Mouse (Mus musculus) midbrain, embryonic 10.5 days (tissue): ENCODE measurements around the gene BC048507. TPM values are rescaled to one million over a fixed set of nuclear protein-coding genes. Genes with fewer than 3 reads are reported as not detected.
"Not testable (repeated sequence)": the region's sequence is repeated elsewhere in the genome, so short reads cannot be mapped to it uniquely, and the experiment has no call there.

Experiments used
- DNase-seq: peaks from one replicate; pipeline ENCODE4 v3.0.0-alpha.2; 2017; ENCODE audit warnings: low spot score
- H3K27ac ChIP-seq: fragments of 300-500 bp; sonication (generic); replicated peaks from 2 replicates; pipeline ENCODE4 v1.5.1; 2016; ENCODE audit warnings: mild to moderate bottlenecking
- H3K27me3 ChIP-seq: fragments of 300-500 bp; sonication (generic); 2 replicates; pipeline ENCODE4 v1.6.1; 2016; ENCODE audit warnings: low read depth, mild to moderate bottlenecking; ENCODE audit not compliant: poor library complexity, severe bottlenecking
- H3K36me3 ChIP-seq: fragments of 300-500 bp; sonication (generic); 2 replicates; pipeline ENCODE4 v1.6.1; 2016; ENCODE audit warnings: mild to moderate bottlenecking, moderate library complexity
- H3K4me1 ChIP-seq: fragments of 300-500 bp; sonication (generic); 2 replicates; pipeline ENCODE4 v1.6.1; 2016
- H3K4me3 ChIP-seq: fragments of 300-500 bp; sonication (generic); 2 replicates; pipeline ENCODE4 v1.5.1; 2016; ENCODE audit warnings: mild to moderate bottlenecking, moderate library complexity
- H3K9me3 ChIP-seq: fragments of 300-500 bp; sonication (generic); replicated peaks from 2 replicates; pipeline ENCODE4 v1.6.1; 2016; ENCODE audit warnings: mild to moderate bottlenecking
- WGBS: fragments of 180-500 bp; shearing (Covaris S2); methylation state at CpG from one replicate; pipeline ENCODE4 v1.1.7; 2016; 5-methylcytosine and 5-hydroxymethylcytosine counted together
- polyA plus RNA-seq: library from polyadenylated mRNA; unstranded; fragments of >200 nt; fragmentation: Nextera tagmentation; extraction: Ambion mirVana; gene quantifications from 2 replicates; pipeline ENCODE4 v1.2.1, GENCODE M21; 2016

BC048507 gene
- polyA plus RNA-seq, 1 experiment from 2014 or later = not detected

DNA sequence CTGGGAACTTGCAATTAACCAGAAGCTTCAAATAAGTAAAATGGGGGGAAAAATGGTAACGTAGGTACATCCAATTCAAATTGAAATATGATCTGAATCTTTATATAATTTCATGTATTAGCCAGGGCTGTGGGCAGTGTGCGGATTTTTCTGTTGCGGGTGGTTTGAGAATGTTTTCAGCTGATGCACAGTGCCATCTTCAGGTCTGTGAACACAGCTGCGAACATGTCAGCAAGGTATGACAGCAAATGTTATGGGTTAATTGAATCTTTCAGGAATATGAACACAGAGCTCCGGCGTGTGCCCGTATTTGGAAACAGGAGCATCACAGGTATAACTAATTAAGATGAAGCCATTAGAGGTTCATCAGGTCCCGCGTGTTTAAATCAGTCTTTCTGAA lies 618 bp upstream of the BC048507 start:
- Histone ChIP-seq H3K9me3 (no peaks in the 10 kb centered on the region), H3K4me1 (no peaks in the 10 kb centered on the region), H3K36me3 (no peaks in the 10 kb centered on the region), H3K27me3 (no peaks in the 10 kb centered on the region), H3K27ac (no peak overlapping the region), H3K4me3 (no peak overlapping the region)
- no peak for DNase-seq
- WGBS = 84% methylated on average over 9 of the region's 9 CpGs

DNA sequence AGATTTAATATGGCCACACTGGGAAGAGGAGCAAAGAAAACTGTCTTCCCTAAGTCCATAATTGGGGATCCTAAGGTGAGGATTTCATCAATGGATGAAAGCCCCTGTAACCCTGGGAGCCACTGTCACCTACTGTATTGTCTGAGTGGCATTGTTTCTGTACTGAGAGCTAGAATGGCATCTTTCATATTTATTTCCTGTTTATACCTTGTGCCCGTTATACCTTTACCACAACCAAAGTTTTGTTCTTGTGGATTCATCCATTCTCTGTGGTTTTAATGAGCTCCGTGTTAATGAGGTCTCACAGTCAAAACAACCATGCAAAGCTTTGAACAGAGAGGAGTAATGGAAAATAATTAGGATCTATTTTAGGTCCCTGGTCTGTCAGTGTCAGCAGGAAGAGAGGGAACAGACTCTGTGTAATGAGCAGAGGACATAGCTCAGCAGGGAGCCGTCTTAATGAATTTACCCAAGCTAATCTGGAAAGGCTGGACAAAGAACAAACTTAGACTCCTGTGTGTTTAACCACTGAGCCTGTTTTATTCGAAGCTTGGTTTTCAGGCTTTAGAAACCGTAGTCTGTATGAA lies 1.7 kb downstream of the BC048507 start:
- Histone ChIP-seq H3K4me3 (no peak overlapping the region), H3K27ac (no peak overlapping the region), H3K27me3 (no peaks in the 10 kb centered on the region), H3K4me1 (no peaks in the 10 kb centered on the region), H3K36me3 (no peaks in the 10 kb centered on the region), H3K9me3 (no peaks in the 10 kb centered on the region)
- 53% methylated on average over 5 of the region's 5 CpGs for WGBS
- no peak for DNase-seq

DNA sequence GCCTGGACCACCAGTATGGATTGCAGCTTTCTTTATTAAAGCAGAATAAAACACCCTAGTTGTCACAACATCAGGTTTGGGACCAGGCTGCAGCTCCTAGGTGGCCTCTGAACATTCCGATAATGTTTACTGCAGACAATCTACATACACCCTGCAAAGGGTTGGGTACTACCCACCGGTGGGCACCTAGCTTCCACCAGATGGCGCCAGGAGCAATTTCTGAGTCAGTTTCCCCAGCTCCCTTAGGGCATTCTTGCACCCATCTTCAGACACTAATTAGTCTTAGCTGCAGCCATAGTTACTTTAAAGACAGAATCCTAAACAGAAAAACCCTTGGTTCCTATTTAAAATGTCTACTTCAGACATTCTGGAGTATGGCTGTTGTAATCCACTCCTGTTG lies 4.8 kb downstream of the BC048507 start:
- Histone ChIP-seq H3K4me3 (no peak overlapping the region), H3K27me3 (no peaks in the 10 kb centered on the region), H3K9me3 (peaks cover 12% of the 10 kb centered on the region; the same call in 1 of the 2 replicates), H3K4me1 (no peaks in the 10 kb centered on the region), H3K36me3 (no peaks in the 10 kb centered on the region), H3K27ac (no peak overlapping the region)
- WGBS = 32% methylated on average over 3 of the region's 3 CpGs
- no peak for DNase-seq

DNA sequence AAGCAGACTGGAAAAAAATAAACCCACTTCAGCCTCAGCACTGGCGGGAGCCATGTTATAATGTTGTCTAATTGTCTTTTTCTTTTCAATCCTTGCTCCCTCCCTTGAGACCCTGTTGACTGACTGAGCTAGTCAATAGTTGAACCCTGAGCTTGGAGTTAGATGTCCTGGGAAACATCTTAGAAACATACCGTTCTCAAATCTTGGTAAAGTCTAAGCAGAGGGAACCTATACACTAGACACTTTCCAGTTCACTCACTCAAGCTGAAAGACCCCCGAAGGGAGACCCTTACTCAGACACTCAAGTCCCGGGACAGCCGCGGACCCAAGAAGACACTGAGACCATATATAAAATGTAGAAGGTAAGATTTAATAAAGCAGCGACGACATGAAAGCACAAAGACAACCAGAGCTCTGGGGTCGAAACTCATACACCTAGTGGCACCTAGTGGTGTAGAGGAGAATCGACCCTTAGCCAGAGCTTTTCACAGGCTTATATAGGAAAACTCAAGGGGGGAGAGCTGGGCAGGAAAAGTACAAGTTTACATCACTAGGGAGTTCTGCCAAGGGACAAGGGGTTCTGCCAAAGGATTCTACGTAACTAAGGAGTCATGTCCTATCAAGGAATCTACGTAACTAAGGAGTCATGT lies 13.0 kb downstream of the BC048507 start:
- not testable (repeated sequence) for H3K36me3 ChIP-seq, H3K27ac ChIP-seq, H3K9me3 ChIP-seq, DNase-seq, H3K4me3 ChIP-seq, H3K4me1 ChIP-seq, H3K27me3 ChIP-seq
- 44% methylated on average over 8 of the region's 12 CpGs for WGBS

DNA sequence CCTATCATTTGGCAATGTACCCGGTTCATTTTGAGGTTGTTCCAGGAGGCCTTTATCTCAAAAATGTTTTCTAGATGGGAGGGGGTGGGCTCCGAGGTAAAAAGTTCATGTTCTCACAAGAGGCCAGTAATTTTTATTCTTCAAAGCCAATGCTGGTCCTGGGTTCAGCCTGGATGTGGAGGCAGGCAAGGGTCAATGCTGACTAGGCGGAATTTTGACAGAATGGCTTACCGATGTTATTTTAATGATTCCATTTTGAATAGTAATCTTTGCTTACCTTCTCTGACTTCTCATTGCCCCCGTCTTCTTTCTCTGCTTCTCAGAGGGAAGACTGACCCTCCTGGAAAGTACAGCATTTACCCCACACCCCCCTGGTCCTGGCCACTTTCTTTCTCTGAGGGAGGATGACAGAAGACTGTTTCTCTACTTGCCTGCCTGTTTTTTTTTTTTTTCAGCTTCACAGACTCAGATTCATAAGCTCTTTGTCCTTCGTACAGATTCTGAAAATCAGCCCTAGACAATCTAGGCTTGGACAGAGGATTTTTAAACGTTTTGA lies 13.7 kb downstream of the BC048507 start:
- no peak for DNase-seq
- Histone ChIP-seq H3K27me3 (no peaks in the 10 kb centered on the region), H3K27ac (no peak overlapping the region), H3K36me3 (no peaks in the 10 kb centered on the region), H3K4me3 (no peak overlapping the region), H3K4me1 (no peaks in the 10 kb centered on the region), H3K9me3 (peaks cover 4% of the 10 kb centered on the region; the same call in 1 of the 2 replicates)
- 77% methylated on average over 7 of the region's 7 CpGs for WGBS

DNA sequence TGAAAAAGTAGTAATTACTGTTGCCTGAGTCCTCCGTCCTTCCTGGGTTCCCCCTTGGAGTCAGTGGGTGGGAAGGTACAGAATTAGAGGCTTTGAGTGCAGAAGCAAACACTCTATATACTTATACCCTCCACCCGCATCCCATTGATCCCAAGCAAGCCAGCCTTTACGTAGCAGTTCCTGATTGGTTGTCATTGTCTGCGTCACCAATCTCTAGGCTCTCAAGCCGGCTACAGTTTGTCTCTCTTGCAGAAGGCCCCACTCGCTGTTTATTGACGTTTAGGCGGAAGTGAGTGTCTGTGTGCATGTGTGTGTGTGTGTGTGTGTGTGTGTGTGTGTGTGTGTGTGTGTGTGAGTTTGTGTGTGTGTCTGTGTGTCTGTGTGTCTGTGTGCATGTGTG lies 20.8 kb downstream of the BC048507 start:
- no peak overlapping the region for H3K27ac ChIP-seq
- no peaks in the 10 kb centered on the region for H3K27me3 ChIP-seq
- DNase-seq = no peak
- 90% methylated on average over 8 of the region's 8 CpGs for WGBS
- no peaks in the 10 kb centered on the region for H3K36me3 ChIP-seq
- H3K4me3 ChIP-seq = no peak overlapping the region
- H3K9me3 ChIP-seq = peaks cover 20% of the 10 kb centered on the region
- no peaks in the 10 kb centered on the region for H3K4me1 ChIP-seq

DNA sequence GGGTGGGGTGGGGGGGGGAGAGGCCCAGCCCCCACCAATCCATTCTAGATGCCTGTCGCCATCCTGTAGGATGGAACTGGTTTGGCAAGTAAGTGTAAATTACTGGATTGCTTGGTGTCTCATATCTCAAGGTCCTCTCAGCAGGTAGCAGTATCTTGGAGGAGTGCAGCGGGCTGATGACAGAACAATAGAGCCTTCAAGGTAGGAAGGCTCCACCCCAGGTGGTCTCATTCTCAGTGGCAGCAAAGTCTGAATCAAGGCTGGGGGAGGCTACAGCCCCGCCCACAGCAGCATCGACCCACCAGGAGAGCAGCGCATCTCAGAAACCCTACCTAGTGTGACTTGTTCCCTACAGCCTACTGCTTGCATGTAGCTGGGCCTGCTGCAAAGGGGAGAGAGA lies 46.6 kb downstream of the BC048507 start:
- peaks cover 56% of the 10 kb centered on the region for H3K9me3 ChIP-seq
- 44% methylated on average over 5 of the region's 5 CpGs for WGBS
- no peak overlapping the region for H3K27ac ChIP-seq
- no peaks in the 10 kb centered on the region for H3K4me1 ChIP-seq
- DNase-seq = no peak
- H3K4me3 ChIP-seq = no peak overlapping the region
- no peaks in the 10 kb centered on the region for H3K36me3 ChIP-seq
- no peaks in the 10 kb centered on the region for H3K27me3 ChIP-seq

Other genes with a start within 250 kb of the BC048507 start
- not detected in 2 replicates for gene Gm49345, start 225.6 kb upstream of the BC048507 start, polyA plus RNA-seq
- gene Zfp729a, start 225.5 kb upstream of the BC048507 start, polyA plus RNA-seq = 2.2 and 3.3 TPM in 2 replicates
- gene Zfp738, start 176.3 kb upstream of the BC048507 start, polyA plus RNA-seq = 9.8 and 10.7 TPM in 2 replicates
- gene Zfp65, start 134.2 kb upstream of the BC048507 start, polyA plus RNA-seq = 6.7 and 7.8 TPM in 2 replicates
- gene Zfp85, start 108.1 kb upstream of the BC048507 start, polyA plus RNA-seq = 5.3 and 5.5 TPM in 2 replicates
- gene Zfp493, start 83.6 kb upstream of the BC048507 start, polyA plus RNA-seq = 4.2 and 5.8 TPM in 2 replicates
- gene Zfp273, start 49.6 kb upstream of the BC048507 start, polyA plus RNA-seq = 6.3 and 8.5 TPM in 2 replicates
- 1.8 TPM in 2 replicates for gene Gm10037, start 32.2 kb upstream of the BC048507 start, polyA plus RNA-seq